Mouse (Mus musculus): ENCODE data around the gene Slc2a3.
A peak's percentile ranks its signal among the peaks of the same experiment; 100 is the strongest.
"Not testable (repeated sequence)": the region's sequence is repeated elsewhere in the genome, so short reads cannot be mapped to it uniquely, and the experiment has no call there.

Slc2a3 gene

GRCm38 (mm10) chr6:122764446-122765297 lies 36.8 kb downstream of the Slc2a3 start:
- DNase-seq (ENCODE audit: low read depth, low spot score) = no peak

GRCm38 (mm10) chr6:122763844-122764445 lies 37.5 kb downstream of the Slc2a3 start:
- no peak for DNase-seq (ENCODE audit: low read depth, low spot score)

- DNase-seq (ENCODE audit: low read depth, low spot score) = no peak
Observed at GRCm38 (mm10) chr6:122762952-122763700, 38.3 kb downstream of the Slc2a3 start.

DNA sequence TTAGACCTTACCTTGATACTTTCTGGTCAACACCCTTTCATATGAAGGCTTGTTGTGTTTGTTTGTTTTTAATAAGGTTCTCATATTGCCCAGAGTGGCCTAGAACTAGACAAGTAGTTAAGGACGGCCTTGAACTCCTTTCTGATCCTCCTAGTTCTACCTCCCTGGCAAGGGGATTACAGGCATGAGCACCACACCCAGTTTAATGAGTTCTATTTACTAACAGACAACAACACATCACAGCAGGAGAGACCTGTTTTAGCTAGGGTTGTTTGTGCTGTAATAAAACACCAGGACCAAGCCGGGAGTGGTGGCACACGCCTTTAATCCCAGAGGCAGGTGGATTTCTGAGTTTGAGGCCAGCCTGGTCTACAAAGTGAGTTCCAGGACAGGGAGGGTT lies 39.0 kb downstream of the Slc2a3 start:
- no peak for DNase-seq (ENCODE audit: low read depth, low spot score)

- DNase-seq (ENCODE audit: low read depth, low spot score) = no peak
Observed at GRCm38 (mm10) chr6:122761901-122762300, 39.5 kb downstream of the Slc2a3 start.

- peak; percentile 32 for DNase-seq (ENCODE audit: low read depth, low spot score)
Observed at GRCm38 (mm10) chr6:122761011-122761599, 40.3 kb downstream of the Slc2a3 start.

GRCm38 (mm10) chr6:122758732-122759131 lies 42.7 kb downstream of the Slc2a3 start:
- no peak for DNase-seq (ENCODE audit: low read depth, low spot score)

- DNase-seq (ENCODE audit: low read depth, low spot score) = no peak
Observed at GRCm38 (mm10) chr6:122755913-122756312, 45.5 kb downstream of the Slc2a3 start.

DNA sequence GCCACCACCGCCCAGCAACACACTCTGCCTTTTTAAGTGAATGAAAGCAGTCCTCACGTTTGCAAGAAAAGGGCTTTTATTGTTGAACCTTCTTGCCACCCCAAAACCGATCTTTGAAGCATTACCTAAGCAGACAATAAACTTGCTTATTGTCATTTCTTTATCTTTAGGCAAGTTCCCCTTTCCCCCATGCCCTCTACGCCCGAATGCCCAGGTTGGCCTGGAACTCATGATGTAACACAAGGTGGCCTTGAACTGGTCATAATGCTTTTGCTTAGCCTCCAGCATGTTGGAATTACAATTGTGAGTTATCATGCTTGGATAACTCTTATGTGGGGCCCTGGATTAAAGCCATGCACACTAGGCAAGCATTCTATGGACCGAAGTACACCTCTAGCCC lies 50.9 kb downstream of the Slc2a3 start:
- DNase-seq (ENCODE audit: low read depth, low spot score) = no peak

- DNase-seq (ENCODE audit: low read depth, low spot score) = no peak
Observed at GRCm38 (mm10) chr6:122744505-122745249, 56.8 kb downstream of the Slc2a3 start.

GRCm38 (mm10) chr6:122743353-122743752 lies 58.1 kb downstream of the Slc2a3 start:
- DNase-seq (ENCODE audit: low read depth, low spot score) = no peak

DNA sequence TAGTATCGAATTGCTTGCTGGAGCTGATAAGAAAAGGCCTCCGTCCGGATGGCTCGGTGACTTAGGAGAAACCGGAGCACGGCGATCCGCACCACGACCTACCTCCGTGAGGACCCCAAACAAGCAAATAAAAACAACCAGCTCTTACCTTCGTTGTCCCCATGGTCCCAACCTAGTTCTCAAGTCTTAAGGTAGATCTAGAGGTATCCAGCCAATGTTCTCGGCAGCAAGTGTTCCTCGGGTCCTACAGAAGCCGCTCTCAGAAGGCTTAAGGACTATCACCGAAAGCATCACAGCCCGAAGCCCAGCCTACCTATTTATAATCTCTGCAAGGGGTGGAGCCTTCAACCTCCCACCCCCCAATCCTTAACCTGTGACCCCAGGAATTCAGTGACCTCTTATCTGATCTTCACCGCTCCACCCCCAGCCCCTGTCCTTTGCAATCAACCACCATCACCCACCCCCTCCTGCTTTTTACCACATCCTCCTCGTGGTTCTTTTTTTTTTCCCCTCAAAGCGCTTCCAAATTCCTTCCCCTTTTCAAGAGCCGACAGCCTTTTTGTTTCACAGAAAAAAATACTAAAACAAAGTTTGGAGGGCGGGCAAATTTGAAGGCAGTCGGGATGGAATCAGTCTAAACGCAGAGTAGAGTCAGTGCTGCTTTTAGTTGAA lies 59.1 kb downstream of the Slc2a3 start:
- DNase-seq (ENCODE audit: low read depth, low spot score) = peak; percentile 23

DNA sequence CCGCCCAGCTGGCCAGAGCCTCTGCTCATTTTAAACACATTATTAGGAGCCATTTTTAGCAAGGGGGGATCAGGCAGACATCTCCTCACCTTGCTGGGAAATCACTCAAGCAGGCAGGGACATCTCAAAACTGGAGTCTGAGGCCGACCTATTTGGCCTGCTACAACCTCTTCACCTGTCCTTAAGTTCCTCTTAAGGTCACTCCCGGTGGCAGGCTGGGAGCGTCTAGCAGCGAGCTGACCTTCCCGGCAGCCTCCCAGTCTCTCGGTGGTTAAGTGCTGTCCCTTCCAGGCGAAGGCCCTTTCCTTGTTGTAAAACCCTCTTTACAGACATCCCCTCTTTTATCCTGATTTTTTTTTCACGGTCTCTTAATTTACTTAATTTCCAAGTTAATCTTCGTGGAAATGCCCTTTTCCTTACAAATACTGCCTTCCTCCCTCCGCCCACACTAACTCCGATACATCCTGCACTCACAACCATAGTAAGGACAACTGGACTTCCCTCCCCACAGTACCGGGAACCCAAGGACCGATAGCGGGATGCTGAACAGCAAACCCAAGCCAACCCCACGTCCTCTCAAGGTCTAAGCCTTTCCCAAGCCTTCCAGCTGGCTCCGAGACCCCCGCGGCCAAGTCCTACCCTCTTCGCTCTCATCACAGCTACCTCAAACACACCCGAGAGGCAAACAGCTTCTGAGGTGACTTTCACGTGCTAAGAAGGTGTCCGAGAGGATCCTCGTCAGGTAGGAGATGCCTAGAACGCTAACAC lies 59.8 kb downstream of the Slc2a3 start:
- DNase-seq (ENCODE audit: low read depth, low spot score) = no peak

- peak; percentile 42 for DNase-seq (ENCODE audit: low read depth, low spot score)
Observed at GRCm38 (mm10) chr6:122739952-122740351, 61.5 kb downstream of the Slc2a3 start.

GRCm38 (mm10) chr6:122719942-122720341 lies 81.5 kb downstream of the Slc2a3 start:
- DNase-seq (ENCODE audit: low read depth, low spot score) = peak; percentile 24

DNA sequence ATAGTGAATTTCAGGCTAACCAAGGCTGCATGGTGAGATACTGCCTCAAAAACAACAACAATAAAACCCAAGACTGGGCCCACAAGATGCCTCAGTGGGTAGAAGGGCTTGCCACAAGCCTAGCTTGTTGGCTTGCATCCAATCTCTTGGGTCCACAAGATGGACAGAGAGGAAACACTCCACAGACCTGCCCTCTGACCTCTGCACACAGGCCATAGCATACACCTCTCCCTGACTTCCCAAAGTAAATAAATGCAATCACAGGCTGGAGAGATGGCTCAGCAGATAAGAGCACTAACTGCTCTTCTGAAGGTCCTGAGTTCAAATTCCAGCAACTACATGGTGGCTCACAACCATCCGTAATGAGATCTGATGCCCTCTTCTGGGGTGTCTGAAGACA lies 83.2 kb downstream of the Slc2a3 start:
- DNase-seq (ENCODE audit: low read depth, low spot score) = not testable (repeated sequence)

DNA sequence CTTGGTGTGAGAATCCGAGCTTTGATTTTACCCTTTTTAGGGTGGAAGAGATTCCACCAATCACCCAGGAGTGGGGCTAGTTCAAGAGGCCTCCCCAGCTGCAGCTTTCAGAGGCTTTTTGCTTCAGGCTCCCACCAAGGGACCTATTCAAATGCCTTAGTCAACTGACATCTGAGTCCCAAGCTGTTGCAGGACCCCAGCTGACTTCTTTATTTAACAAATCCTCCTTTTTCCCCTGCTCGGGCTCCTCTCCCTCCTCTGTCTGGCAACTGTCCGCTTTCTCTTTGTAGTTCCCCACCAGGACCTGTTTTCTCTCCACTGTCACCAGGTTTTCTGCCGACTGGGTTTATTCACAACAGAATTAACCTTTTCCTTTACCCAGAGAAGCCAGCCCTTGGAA lies 85.6 kb downstream of the Slc2a3 start:
- DNase-seq (ENCODE audit: low read depth, low spot score) = no peak

- DNase-seq (ENCODE audit: low read depth, low spot score) = no peak
Observed at GRCm38 (mm10) chr6:122714707-122715365, 86.6 kb downstream of the Slc2a3 start.

- not testable (repeated sequence) for DNase-seq (ENCODE audit: low read depth, low spot score)
Observed at GRCm38 (mm10) chr6:122713116-122713515, 88.3 kb downstream of the Slc2a3 start.
